Mouse (Mus musculus) sigmoid colon, adult 10 weeks (tissue): ENCODE data around the gene A630095E13Rik. TPM values are rescaled to one million over a fixed set of nuclear protein-coding genes. Genes with fewer than 3 reads are reported as not detected.

ENCODE experiments used
- polyA plus RNA-seq: library from polyadenylated mRNA; stranded (reverse); fragments of 350-450 nt; fragmentation: Illumina TruSeq; extraction: RNeasy Lipid Tissue Mini Kit (QIAGEN cat#74804); gene quantifications from one replicate; pipeline ENCODE4 v1.2.3, GENCODE M21; 2014; ENCODE audit warnings: low read depth, low replicate concordance

A630095E13Rik gene
- not detected for polyA plus RNA-seq

DNA sequence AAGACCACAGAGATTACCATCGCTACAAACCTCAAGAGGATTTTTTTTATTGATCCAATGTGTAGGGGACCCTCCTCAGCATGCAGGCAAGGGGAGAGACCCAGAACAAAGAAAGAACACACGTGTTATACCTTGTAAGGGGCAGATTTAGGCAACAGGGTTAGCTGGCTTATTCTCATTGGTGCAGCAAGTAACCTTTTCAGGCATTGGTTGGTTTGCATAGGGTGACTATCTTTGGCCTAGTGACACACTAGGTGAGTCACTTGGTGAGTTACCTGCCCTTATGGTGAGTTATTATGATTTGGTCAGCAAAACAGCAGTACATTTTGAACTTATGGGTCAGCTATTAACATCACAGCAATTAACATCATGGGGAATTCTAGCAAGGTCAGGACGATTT, at the start of gene A630095E13Rik:
Gene A630095E13Rik, minus strand, starts transcription at position 101 of the 400 bp plus-strand sequence.

GRCm38 (mm10) chr9:36692920-36693319, 49.7 kb upstream of the A630095E13Rik start, which contains the start of gene Acrv1:
Acrv1 (plus strand) TSS chr9:36693220.

Other genes with a start within 250 kb of the A630095E13Rik start
- gene Gm7257, start 211.5 kb downstream of the A630095E13Rik start, polyA plus RNA-seq: not detected
- gene Gm9513, start 167.7 kb downstream of the A630095E13Rik start, polyA plus RNA-seq: not detected
- not detected for gene Gm5615, start 101.4 kb downstream of the A630095E13Rik start, polyA plus RNA-seq
- not detected for gene Gm17689, start 60.7 kb downstream of the A630095E13Rik start, polyA plus RNA-seq
- gene Acrv1, start 49.8 kb upstream of the A630095E13Rik start, polyA plus RNA-seq: not detected
- gene Chek1, start 83.7 kb upstream of the A630095E13Rik start, polyA plus RNA-seq: 23.3 TPM
- 331 TPM for gene Stt3a, start 124.3 kb upstream of the A630095E13Rik start, polyA plus RNA-seq
- gene Ei24, start 154.0 kb upstream of the A630095E13Rik start, polyA plus RNA-seq: 219 TPM
- 5.2 TPM for gene Fez1, start 178.5 kb upstream of the A630095E13Rik start, polyA plus RNA-seq